Mouse (Mus musculus): ENCODE data around the gene Dok7. TPM values are rescaled to one million over a fixed set of nuclear protein-coding genes. Genes with fewer than 3 reads are reported as not detected.
A peak's percentile ranks its signal among the peaks of the same experiment; 100 is the strongest.

Dok7 gene
- polyA plus RNA-seq, 1 experiment = 2.0 TPM

DNA sequence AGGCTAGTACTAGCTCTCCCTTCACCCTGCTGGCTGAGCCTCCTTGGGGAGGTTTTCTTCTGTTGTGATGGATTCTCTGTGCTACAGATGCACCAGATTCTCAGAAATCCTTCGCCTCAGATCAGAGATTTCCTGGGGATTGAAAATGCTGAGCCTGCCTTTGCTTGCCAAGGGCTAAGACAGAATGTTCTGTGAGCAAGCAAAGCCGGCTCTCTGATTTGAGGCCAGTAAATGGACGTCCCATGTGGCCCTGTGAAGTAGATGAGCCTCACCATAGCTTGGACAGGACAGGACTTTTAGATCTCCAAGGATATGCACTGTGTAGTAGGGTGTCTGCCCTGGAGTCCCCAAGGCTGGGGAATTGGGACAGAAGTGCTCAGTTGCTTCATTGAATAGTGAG lies 28.3 kb downstream of the Dok7 start:
- TF ChIP-seq CTCF (IDR thresholded peaks at IDR 0.05; ENCODE audit: borderline replicate concordance, control insufficient read depth, extremely low read depth, insufficient read depth, low read length, poor library complexity) (no peak), POLR2A (IDR thresholded peaks at IDR 0.05; ENCODE audit: control insufficient read depth, extremely low read depth, insufficient read depth, low read length, poor library complexity) (no peak)
- Histone ChIP-seq H3K36me3 (ENCODE audit: control insufficient read depth, insufficient read depth, low read length) (no peaks in the 10 kb centered on the region), H3K4me1 (replicated peaks; ENCODE audit: control insufficient read depth, insufficient read depth, low read length) (no peaks in the 10 kb centered on the region), H3K27ac (ENCODE audit: control insufficient read depth, insufficient read depth, low read length) (no peak overlapping the region), H3K27me3 (ENCODE audit: control insufficient read depth, insufficient read depth, low read length) (no peaks in the 10 kb centered on the region), H3K4me3 (ENCODE audit: control insufficient read depth, insufficient read depth, low read length) (no peak overlapping the region)
- 80% methylated on average over 3 of the region's 3 CpGs for WGBS
- DNase-seq = no peak

DNA sequence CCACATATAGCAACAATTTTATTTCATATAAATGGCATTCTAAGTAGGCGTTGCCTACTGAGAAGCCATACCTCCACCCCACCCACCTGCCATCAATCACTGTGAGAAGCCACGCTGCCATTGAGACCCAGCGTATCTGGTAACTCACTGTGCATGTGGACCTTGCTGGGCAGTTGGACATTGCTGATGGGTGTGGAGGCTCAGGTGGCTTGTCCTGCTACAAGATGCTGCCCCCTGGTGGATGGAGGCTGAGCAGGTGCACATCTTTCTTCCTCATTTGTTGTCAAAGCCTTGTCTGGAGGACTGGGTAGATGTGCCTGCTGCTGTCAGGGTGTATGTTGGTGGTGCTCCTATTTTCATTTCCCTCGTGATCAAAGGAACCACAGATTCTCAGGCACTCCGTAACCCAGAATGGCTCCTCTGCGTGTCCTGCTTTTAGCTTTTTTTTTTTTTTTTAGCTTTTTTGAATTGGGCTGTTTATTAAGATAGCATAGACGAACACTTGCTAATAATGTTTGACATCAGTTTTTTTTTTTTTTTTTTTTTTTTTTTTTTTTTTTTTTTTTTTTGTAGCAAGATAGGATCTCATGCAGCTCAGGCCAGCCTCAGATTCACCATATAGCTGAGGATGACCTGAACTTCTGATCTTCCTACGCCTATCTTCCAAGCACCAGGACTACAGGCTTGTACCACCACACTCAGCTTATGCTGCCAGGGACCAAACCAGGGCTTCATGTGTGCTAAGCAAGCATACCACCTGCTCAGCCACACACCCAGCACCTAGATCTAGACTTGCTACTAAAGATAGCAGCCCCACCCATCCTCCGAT lies 32.4 kb downstream of the Dok7 start:
- Histone ChIP-seq H3K36me3 (ENCODE audit: control insufficient read depth, insufficient read depth, low read length) (peaks cover 19% of the 10 kb centered on the region), H3K4me3 (ENCODE audit: control insufficient read depth, insufficient read depth, low read length) (no peak overlapping the region), H3K27me3 (ENCODE audit: control insufficient read depth, insufficient read depth, low read length) (no peaks in the 10 kb centered on the region), H3K4me1 (replicated peaks; ENCODE audit: control insufficient read depth, insufficient read depth, low read length) (no peaks in the 10 kb centered on the region), H3K27ac (ENCODE audit: control insufficient read depth, insufficient read depth, low read length) (no peak overlapping the region)
- DNase-seq = peak; percentile 61
- WGBS = 54% methylated on average over 9 of the region's 9 CpGs
- TF ChIP-seq CTCF (IDR thresholded peaks at IDR 0.05; ENCODE audit: borderline replicate concordance, control insufficient read depth, extremely low read depth, insufficient read depth, low read length, poor library complexity) = peak; percentile 75; the same call in 1 of the 2 replicates
- no peak for TF ChIP-seq POLR2A (IDR thresholded peaks at IDR 0.05; ENCODE audit: control insufficient read depth, extremely low read depth, insufficient read depth, low read length, poor library complexity)

DNA sequence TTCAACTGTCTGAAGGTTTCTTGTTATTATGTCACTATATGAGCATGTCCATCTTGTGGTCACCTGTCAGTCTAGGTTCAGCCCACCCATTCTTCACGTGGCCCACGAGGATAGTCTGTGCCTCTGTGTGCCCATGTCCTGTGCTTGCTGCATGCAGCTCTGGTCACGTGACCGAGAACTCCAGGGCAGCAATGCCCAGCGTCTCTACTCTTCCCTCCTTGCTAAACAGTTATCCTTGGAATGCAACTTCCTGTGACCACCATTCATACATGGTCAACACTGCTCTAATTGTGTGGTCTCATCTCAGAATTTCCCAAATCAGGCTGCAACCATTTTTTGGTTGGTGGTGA lies 33.0 kb downstream of the Dok7 start:
- 94% methylated on average over 5 of the region's 5 CpGs for WGBS
- H3K4me3 ChIP-seq (ENCODE audit: control insufficient read depth, insufficient read depth, low read length) = no peak overlapping the region
- TF ChIP-seq POLR2A (IDR thresholded peaks at IDR 0.05; ENCODE audit: control insufficient read depth, extremely low read depth, insufficient read depth, low read length, poor library complexity) (no peak), CTCF (IDR thresholded peaks at IDR 0.05; ENCODE audit: borderline replicate concordance, control insufficient read depth, extremely low read depth, insufficient read depth, low read length, poor library complexity) (no peak)
- no peaks in the 10 kb centered on the region for H3K27me3 ChIP-seq (ENCODE audit: control insufficient read depth, insufficient read depth, low read length)
- DNase-seq = no peak
- H3K4me1 ChIP-seq (replicated peaks; ENCODE audit: control insufficient read depth, insufficient read depth, low read length) = no peaks in the 10 kb centered on the region
- H3K27ac ChIP-seq (ENCODE audit: control insufficient read depth, insufficient read depth, low read length) = no peak overlapping the region
- H3K36me3 ChIP-seq (ENCODE audit: control insufficient read depth, insufficient read depth, low read length) = peaks cover 22% of the 10 kb centered on the region

DNA sequence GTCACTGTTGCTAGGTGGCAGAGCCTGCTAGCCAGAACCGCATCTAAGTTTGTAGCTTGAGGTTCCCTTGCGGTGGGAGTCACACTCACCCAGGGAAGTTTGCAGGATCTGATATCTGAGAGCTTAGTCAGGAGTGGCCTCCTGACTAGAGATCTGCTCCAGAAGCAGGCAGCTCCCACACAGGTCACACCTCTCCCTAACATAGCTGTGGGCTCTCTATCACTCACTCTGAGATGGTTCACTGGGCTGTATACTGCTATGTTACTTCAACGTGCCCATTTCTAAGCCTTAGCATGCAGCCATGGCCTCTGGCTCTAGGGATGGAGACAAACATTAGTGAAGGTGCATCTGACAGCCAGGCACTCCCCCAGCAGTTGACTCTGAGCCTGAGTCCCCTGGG lies 35.1 kb downstream of the Dok7 start:
- no peak for DNase-seq
- TF ChIP-seq POLR2A (IDR thresholded peaks at IDR 0.05; ENCODE audit: control insufficient read depth, extremely low read depth, insufficient read depth, low read length, poor library complexity) (no peak), CTCF (IDR thresholded peaks at IDR 0.05; ENCODE audit: borderline replicate concordance, control insufficient read depth, extremely low read depth, insufficient read depth, low read length, poor library complexity) (no peak)
- peaks cover 31% of the 10 kb centered on the region for H3K36me3 ChIP-seq (ENCODE audit: control insufficient read depth, insufficient read depth, low read length)
- H3K27ac ChIP-seq (ENCODE audit: control insufficient read depth, insufficient read depth, low read length) = no peak overlapping the region
- H3K4me3 ChIP-seq (ENCODE audit: control insufficient read depth, insufficient read depth, low read length) = no peak overlapping the region
- no peaks in the 10 kb centered on the region for H3K4me1 ChIP-seq (replicated peaks; ENCODE audit: control insufficient read depth, insufficient read depth, low read length)
- 93% methylated on average over 3 of the region's 3 CpGs for WGBS
- no peaks in the 10 kb centered on the region for H3K27me3 ChIP-seq (ENCODE audit: control insufficient read depth, insufficient read depth, low read length)

DNA sequence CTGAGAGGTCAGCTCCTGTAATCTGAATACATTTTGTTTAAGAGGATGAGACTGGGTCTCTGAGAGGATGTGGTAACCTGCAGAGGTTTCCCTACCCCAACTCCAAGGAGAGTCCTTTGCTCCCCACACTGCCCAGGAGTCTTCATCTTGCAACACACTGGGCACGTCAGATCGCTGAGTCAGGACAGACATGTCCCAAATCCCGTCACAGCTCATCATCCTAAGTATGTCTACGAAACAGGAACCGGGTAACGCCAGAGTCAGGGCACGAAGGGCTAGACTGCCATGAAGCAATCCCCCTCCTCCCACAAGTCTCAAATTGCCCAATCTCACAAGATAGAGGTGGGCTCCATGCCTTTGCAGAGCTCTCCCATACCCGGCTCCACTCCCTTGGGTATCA lies 46.5 kb downstream of the Dok7 start:
- Histone ChIP-seq H3K27me3 (ENCODE audit: control insufficient read depth, insufficient read depth, low read length) (no peaks in the 10 kb centered on the region), H3K4me3 (ENCODE audit: control insufficient read depth, insufficient read depth, low read length) (no peak overlapping the region), H3K4me1 (replicated peaks; ENCODE audit: control insufficient read depth, insufficient read depth, low read length) (peaks cover 18% of the 10 kb centered on the region), H3K27ac (ENCODE audit: control insufficient read depth, insufficient read depth, low read length) (no peak overlapping the region), H3K36me3 (ENCODE audit: control insufficient read depth, insufficient read depth, low read length) (peaks cover 22% of the 10 kb centered on the region)
- 90% methylated on average over 8 of the region's 8 CpGs for WGBS
- DNase-seq = no peak
- TF ChIP-seq CTCF (IDR thresholded peaks at IDR 0.05; ENCODE audit: borderline replicate concordance, control insufficient read depth, extremely low read depth, insufficient read depth, low read length, poor library complexity) (no peak), POLR2A (IDR thresholded peaks at IDR 0.05; ENCODE audit: control insufficient read depth, extremely low read depth, insufficient read depth, low read length, poor library complexity) (no peak)

DNA sequence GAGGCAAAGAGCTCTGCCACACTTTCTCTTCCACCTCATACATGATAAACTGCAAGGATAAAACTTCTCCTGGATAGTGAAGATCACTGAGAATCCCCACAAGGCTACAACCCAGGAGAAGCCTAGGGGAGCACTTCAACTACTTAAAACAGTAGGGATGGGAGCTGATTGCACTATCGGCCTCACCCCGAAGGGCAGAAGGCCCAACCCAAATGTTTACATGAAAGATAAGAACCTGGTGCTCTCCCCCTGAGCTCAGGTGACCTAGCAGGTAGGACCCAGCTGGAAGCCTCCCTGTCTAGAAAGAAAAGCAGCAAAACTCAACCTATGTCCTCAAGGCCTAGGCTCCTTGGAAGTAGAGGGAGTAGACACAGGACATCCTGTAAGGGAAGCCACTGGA lies 47.0 kb downstream of the Dok7 start:
- DNase-seq = no peak
- Histone ChIP-seq H3K27me3 (ENCODE audit: control insufficient read depth, insufficient read depth, low read length) (no peaks in the 10 kb centered on the region), H3K27ac (ENCODE audit: control insufficient read depth, insufficient read depth, low read length) (no peak overlapping the region), H3K4me1 (replicated peaks; ENCODE audit: control insufficient read depth, insufficient read depth, low read length) (peaks cover 18% of the 10 kb centered on the region), H3K4me3 (ENCODE audit: control insufficient read depth, insufficient read depth, low read length) (no peak overlapping the region), H3K36me3 (ENCODE audit: control insufficient read depth, insufficient read depth, low read length) (peaks cover 17% of the 10 kb centered on the region)
- 100% methylated on average over 2 of the region's 2 CpGs for WGBS
- TF ChIP-seq POLR2A (IDR thresholded peaks at IDR 0.05; ENCODE audit: control insufficient read depth, extremely low read depth, insufficient read depth, low read length, poor library complexity) = no peak
- no peak for TF ChIP-seq CTCF (IDR thresholded peaks at IDR 0.05; ENCODE audit: borderline replicate concordance, control insufficient read depth, extremely low read depth, insufficient read depth, low read length, poor library complexity)

Measured in thymus, adult 2 months (tissue).